Mouse (Mus musculus) spleen, postnatal 10 days (tissue): ENCODE data around the gene Nkx2-2.

Experiments used
- DNase-seq, 2 experiments: peaks; one replicate each; pipeline ENCODE4 v3.0.0; 2021 to 2022; ENCODE audit warnings: low spot score in 2 of 2

Nkx2-2 gene

DNA sequence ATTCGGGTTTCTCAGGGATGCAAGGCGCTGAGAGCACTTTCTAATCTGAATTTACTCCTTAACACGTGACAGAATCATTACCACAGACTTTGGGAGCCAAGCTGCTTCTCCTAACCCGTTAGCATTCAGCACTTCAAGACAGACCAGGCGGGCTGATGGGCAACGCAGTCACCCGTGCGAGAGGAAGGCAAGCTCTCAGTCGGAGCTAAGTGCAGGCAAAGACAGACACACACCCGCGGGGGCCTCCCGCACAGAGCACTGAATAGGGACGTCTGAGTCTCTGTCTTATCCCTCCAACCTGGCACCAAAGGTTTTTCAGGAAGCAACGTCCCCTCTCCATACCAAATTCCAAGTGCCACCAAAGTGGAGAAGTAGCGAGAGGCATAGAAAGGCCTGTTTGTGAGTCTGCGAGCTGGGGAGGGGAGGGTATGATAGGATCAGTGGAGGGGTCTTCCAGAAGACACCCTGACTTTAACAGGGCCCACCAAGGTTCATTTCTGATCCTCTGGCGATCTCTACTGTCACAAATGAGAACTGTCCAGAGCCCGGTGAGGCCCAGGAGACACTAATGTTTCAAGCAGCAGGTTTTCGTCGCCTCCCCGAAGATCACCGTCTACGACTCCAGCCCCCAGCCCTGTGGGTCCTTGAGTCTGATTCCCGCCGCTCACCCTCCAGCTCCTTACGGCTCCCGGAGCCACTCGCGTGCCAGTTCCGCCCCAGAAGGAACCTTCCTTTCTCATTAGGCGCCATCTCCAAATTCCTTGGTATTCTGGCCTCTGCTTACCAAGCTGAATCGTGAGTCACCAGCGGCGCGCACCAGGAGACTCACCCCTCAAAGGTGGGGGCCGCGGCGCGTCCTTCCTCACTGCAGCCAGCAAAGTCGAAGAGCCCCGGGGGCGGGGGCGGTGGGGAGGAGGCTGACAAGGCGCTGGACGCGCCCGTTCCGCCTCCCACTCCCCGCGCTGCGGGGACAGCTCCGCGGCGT is at the start of gene Nkx2-2:
Gene Nkx2-2, minus strand, starts transcription at position 973 of the 985 bp plus-strand sequence.
- no peak for DNase-seq

DNA sequence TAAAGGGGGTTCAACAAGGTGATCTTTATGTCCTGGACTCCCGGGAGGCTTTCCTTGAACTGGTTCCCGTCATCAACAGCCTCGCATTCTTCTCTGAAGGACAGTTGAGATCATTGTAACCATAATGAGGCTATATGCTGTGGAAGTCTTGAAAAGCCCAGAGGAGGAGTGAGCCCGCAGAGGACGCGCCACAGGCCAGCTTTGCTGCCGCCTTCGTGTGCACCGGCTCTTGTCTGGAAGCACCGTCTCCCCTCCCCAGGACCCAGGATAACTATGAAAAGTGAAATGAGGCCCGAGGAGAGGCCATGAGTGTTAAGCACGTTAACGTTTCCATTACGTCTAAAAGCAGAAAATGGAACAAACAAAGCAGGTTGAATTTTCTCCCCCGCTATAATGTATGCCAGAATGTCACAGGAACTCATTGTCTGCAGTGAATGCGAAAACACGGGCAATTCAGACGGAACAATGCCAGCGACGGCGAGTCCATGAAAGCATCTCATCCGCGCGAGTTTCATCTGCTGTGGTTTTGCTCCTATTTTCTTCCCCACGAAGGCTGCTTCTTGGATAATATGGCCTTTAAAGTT is 41.8 kb upstream of the Nkx2-2 start:
- DNase-seq: no peak

DNA sequence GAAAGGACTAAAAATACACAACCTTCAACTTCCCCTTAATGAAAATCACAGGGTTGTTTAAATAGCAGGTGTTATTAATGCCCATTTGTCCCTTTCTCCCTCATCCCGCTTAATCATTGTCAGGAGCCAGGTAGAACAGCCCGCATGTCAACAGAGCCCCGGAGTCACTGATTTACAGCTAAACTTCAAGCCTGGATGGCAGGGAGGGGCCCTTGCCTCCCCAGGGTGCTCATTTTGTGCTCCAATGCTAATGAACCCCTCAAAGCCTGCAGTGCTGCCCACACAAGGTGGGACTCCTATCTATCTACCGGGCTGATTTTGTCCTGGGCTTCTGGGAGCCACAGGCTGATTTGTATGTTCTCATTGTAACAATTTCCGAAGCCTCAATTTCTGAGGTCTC is 37.1 kb upstream of the Nkx2-2 start:
- no peak for DNase-seq

DNA sequence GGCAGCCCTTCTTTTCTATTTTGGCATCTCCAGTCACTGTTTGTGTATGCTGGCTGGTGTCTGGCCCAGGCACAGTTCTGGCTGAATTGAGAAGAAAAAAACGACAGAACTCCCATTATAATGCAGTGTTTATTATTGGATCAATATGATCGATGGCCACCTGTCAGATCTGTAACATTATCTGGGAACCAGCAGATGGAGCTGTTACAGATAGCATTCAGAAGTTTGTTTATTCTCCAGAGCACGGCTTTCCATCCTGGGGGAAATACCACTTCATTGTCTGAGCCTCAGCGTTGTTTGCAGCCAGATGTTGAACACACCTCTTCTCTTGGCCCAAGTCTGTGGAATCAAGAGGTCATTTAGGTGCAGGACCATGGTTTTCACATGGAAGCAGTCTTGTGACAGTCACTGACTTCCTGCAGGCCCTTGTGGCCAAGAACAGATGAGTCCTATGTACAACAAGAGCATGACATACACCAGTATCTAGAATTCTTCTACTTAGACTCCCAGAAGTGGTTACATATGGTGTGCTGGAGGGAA is 11.1 kb upstream of the Nkx2-2 start:
- DNase-seq: no peak

DNA sequence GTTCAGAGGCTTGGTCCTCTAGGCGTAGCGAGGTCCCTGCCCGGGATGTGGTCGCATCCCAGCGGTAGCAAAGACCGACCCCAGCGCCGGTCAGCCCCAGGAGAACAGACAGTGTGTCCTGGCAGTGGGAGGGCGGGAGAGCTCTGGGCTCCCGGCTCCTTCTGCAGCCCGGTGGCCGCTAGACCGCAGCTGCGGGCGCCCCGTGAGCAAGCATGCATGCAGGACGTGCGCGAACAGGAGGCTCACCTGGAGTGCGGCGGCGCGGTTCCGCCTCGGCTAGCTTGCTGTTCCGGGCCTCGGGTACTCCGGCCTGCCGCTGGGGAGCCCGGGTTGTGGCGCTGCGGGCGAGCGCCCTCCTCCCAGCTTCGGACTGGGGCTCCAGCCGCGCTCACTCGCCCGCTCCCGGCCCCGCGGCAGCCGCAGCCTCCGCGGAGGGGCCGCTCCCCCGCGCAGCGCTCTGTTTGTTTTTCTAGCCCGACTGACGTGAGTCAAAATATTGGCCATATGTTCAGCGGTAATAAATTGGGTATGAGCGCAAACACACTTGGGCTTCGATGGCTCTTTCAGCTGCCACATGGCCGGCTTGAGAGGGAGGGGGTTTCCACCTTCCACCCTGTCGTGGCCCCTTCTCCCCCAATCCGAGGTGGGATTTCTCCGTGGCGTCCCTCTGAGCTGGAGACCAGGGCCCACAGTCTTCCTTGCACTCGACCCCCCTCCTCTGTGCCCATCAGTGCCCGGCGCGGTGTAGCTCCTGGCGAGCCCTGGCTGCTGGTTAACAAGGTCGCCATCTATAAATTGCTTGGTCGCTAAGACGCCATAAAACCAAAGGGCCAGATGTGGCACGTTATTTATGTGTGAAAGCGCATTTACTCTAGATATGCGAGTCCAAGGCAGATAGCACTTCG is 920 bp upstream of the Nkx2-2 start:
- DNase-seq: no peak

DNA sequence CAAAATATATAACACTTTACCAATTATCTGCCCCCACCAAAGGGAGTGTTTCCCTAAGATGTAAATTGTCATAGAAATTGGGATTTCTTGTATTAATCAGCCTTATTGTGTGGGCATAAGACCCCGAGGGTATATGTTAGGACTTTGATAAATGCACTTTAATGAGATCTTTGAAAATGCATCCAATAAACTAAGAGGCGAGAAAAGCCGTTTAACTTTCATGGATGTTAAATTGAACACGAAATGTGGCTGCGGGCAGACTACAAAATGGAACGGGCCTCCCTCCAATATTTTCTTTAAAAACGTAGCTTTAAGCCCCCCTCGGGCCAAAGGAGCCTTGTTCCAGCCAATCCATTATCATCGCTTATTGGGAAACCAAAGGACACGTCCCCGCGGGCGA is 1.3 kb downstream of the Nkx2-2 start:
- DNase-seq: no peak

DNA sequence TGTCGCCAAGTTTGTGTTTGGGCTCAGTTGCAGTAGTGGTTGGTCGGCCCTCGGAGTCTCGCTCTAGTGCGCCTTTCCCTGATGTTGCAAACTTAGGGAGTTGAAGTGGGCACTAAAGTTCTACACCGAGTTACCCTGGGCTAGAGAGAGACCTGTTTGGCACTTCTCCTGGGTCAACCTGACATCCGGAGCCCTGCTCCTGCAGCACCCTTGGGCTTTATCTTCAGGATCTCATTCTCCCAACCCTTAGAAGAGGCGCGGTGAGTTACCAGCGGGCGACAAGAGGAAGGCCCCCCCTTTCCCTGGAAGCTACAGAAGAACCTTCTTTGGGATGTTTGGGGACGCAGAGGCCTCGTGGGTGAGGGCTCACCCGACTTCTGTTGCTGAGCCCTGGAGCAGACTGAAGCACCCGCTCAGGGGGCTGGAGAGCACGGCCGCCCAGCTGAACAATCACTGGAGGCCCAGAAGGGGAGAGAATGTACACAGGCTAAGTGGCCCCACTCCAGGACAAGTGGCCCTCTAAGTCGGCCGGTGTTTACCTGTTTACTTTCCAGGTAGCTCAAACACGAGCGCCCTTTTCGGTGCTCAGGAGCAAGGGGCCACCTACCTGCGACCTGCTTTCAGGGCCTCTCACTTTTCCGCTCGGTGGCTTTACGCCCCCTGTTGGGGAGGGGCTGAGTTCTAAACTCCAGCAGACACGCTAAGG is 3.6 kb downstream of the Nkx2-2 start:
- no peak for DNase-seq

DNA sequence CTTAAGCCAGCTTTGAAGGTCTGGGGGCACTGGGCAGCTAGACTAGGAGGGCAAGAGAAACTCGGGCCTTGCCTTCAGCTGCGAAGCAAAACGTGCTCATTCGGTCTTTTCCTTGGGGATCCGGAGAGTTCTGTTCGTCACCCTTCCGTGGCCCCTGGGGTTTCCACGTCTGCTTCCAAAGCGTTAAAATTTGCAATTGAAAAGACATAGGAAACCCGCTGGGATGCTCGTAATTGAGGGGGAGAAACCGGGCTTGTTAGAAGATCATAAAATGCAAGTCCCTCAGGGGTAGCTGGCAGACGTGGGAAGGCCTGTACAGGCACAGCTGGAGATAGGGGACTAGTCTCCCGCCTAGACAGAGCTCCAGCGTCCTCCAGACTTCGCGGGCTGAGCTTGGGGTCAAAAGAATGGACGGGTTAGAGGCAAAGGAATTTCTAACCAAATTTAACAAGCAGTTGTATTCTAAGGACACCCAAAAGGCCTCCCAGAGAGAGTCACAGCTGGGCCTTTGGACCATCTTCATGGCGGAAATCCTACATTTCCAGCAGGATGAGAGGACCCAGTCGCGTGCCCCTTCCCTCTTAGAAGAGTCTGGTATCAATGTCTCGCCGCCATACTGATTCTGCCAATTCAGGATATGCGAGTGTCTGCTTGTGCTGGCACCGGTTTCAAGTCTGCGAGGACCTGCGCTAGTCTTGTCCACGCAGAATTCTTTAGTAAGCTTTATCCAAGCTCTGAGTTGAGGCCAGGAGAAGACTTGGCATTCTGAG is 4.3 kb downstream of the Nkx2-2 start:
- DNase-seq: no peak

DNA sequence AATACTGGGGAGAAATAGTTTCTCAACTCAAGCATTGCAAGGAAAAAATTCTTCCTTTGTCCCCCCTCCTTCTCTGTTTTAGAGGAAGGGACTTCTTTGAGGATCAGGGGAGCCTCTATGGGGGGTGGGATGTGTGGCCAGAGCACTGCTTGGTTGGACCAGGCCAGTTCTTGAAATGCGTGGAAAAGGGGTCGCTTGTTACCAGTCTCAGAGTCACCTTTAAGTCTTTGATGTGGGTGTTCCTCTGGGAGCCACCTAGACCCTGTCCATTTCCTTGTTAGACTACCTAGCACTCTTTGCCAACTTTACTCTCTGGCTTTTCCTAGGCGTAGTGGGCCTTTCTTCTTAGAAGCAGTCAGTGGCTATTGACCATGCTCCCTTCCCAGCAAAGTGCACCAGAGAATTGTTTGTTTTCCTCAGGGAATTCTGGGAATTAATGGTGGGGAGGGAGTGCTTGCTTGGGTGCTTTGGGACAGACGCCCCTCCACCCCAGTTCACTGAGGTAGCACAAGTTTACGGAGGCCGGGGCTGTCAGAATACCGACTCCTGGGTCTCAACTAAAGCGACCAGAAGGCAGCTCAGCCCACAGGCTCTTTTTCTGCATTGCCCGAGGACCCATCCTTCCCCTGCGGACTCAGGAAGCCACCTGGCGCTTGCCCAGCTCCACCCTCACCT is 5.0 kb downstream of the Nkx2-2 start:
- DNase-seq: no peak

DNA sequence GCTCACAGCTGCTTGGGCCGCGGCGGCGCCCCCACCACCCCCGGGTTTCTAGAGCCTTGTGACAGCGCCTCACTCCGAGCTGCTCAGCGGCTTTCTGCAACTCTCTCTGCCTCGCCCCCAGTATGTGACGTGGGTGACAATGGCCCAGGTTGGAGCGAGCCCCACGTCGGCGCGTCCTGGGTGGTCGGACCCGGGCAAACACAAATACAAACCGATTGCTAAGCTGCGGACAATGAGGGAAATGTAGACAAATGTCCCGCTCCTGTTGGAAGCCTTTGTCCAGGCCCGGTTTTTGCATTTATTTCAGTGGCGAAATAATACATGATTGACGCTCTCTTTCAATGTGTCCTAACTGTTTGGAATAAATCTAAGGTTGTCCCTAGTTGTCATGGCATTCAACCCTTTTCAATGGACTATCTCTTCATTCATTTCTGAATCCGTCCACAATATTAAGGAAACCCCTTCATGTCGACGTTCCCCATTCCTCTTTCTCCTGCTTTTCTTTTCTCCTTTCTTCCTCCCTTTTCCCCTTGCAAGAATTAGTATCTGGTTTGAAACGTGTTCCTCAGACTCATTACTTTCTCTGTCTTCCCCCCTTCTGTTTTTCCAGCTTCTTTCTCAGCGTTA is 5.9 kb downstream of the Nkx2-2 start:
- no peak for DNase-seq

DNA sequence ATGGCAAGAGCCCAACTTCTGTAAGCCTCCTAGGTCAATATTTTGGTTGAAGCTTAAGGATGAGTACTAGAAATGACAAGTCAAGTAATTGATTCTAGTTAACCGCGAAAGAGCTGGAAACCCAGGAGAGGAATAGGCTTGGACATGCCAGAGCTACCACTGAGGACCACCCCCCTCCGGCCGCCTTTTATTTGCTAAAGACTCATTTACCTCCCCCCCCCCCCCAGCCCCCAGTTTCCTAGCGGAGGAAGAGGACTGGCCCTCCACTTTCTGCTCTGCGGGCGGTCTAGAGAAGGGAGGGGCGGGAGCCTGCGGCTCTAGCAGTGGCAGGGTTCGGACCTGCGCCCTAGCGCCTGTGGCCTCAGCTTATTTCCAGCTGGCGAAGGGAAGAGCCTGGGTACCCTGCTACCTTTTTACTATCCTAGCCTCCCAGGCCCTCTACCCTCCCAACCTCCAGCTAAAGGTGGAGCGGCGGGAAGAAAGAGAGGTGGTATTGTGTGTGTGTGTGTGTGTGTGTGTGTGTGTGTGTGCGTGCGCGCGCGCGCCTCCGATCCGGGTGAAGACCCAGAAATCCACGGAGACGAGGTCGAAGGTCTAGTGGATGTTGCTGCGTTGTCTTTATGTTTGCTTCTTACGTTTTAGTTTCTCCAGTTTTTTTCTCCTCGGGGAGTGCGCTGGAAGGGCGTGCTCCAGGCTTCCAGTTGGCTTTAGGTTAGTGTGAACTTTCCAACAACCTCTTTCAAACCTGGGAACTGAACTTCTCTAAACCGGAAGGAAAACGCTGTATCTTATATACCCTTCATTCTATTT is 6.8 kb downstream of the Nkx2-2 start:
- no peak for DNase-seq

DNA sequence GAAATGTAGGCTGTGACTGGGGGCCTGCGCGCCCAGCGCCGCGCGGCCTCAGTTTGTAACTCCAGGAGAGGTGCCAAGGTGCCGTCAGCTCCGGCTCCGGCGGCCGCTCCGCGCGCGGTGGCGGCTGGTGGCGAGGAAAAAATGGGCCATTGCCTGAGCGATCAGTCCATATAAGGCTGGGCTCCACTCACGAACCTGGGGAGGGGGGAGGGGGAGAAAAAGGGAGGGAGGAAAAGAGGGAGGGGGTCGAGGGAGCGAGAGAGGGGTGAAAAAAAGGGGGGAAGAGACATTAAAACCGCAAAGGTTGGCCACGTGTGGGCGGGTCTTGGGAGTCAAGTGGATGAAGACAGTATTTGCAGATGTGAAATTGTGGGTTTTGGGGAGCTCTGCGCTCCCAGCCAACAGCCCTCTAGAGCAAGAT is 7.8 kb downstream of the Nkx2-2 start:
- DNase-seq: no peak

DNA sequence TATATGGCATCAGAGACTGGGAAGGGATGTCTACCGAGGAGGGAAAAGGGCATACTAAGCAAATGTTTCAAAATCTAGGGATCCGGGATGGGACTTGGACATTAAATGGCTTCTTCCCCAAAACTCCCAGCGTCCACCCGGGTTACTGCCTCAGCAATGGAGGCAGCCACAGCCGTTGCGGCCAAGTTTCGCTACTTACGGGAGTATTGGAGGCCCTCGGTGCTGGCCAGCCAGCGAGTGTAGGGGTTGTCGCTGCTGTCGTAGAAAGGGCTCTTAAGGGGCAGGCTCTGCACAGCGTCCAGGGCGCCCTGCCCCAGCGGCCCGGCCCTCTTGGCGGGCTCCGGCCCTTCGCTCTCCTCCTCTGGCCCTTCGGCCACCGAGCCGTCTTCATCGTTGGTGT is 8.5 kb downstream of the Nkx2-2 start:
- no peak for DNase-seq

DNA sequence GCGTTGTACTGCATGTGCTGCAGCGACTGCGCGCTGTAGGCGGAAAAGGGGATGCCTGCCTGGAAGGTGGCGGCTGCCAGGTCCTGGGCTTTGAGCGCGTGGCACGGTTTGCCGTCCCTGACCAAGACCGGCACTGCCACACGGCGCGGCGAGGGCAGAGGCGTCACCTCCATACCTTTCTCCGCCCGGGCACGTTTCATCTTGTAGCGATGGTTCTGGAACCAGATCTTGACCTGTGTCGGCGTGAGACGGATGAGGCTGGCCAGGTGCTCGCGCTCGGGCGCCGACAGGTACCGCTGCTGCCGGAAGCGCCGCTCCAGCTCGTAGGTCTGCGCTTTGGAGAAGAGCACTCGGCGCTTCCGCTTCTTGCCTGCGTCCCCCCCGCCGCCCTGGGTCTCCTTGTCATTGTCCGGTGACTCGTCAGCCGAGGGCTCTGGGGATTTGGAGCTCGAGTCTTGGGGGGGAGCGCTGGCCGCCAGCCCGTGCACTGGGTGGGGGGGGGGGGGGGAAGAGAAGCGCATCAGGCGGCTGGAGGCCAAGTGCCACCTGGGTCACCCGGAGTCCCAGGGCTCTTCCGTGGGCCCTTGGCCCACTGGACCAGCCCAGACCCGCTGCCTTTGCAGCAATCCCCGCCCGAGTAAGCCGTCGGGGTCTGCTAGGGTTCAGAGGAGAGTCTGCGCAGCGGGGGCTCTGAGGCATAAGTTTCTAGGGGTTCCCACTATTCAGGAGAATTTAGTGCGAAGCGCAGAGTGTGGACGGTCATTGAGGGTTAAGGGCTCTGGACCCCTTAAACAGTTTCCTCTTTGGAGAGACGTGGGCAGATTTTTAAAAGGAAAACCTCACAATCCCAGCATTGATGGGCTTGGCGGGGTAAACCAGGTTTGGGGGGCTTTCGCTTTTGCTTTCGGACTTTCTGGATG is 9.7 kb downstream of the Nkx2-2 start:
- no peak for DNase-seq

DNA sequence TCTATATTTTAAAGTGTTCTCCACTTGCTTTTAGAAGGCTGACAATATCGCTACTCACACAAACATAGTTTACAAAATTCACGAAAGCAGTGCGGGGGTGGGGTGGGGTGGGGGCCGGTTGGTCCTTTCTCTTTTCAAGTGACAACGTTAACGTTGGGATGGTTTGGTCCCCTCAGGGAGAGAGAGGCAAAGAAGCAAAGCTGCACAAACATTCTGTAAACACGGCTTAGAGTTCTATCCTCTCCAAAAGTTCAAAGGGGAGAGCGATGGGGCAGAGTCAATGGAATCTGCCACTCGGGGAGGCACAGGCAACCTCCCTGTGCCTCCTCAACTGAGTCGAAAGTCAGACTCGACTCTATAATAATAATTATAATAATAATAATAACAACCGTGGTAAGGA is 10.5 kb downstream of the Nkx2-2 start:
- DNase-seq: no peak

DNA sequence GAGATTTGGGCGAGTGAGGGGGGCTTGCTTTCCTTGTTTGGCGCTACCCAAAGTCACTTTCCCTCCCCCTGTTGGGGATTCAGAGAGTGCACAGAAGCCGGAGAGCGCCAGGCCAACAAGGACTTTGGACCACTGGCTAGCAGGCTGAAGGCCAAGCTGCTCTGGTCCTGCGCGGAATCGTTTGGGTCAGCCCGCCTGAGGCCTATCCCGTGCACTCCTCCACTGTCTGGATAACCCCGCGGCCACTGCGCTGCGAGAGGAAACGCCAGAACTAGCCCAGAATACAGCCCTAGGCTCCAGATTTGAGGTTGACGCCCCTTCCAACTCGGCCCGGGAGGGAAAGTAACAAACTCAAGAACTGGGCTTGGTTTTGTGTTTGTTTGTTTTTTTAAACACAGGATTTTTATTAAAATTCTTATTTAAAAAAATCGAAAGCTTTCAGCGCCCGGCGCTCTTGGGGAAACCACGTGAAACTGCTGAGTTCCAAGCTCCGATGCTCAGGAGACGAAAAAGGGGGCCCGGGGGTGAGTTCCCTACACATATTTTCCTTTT is 11.3 kb downstream of the Nkx2-2 start:
- DNase-seq: no peak
